Mouse (Mus musculus) c-Kit-positive CD71-positive TER-119-negative erythroid progenitor cells, embryonic 14.5 days (primary cell): ENCODE measurements around the gene Rmnd1.
"Not testable (repeated sequence)": the region's sequence is repeated elsewhere in the genome, so short reads cannot be mapped to it uniquely, and the experiment has no call there.

Source experiments
- DNase-seq: peaks from one replicate; pipeline ENCODE4 v3.0.0-alpha.2; 2013; ENCODE audit warnings: low read depth

Gene Rmnd1

GRCm38 (mm10) chr10:4432123-4432931, at the start of gene Rmnd1, which contains the start of gene Armt1:
TSS of gene Rmnd1 (minus strand) at chr10:4432388.
TSS of gene Armt1 (plus strand) at chr10:4432467.
- DNase-seq = peak; percentile 83

GRCm38 (mm10) chr10:4481695-4482094, 49.5 kb upstream of the Rmnd1 start:
- DNase-seq = no peak

GRCm38 (mm10) chr10:4480929-4481328, 48.7 kb upstream of the Rmnd1 start:
- no peak for DNase-seq

GRCm38 (mm10) chr10:4476604-4477003, 44.4 kb upstream of the Rmnd1 start:
- DNase-seq = no peak

DNA sequence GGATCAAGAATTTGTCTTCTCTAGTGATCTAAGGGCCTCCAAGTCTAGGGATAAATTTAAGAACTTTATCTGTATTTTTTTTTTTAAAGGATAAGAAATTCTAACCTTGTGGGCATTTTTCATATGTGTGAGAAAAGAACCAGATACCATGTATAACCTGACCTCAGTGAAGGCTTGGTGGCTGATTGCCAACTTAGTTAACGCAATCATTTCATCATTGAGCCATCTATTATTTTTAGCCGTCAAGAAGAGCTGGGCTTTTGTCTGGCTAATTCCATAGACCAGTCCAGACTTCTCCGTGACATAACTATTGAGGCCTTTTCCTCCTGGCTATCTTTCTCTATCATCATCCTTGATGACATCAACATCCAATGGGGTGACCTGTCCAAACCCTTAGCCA, 43.2 kb upstream of the Rmnd1 start:
- no peak for DNase-seq

- no peak for DNase-seq
Measured at GRCm38 (mm10) chr10:4473591-4473993, 41.4 kb upstream of the Rmnd1 start.

DNA sequence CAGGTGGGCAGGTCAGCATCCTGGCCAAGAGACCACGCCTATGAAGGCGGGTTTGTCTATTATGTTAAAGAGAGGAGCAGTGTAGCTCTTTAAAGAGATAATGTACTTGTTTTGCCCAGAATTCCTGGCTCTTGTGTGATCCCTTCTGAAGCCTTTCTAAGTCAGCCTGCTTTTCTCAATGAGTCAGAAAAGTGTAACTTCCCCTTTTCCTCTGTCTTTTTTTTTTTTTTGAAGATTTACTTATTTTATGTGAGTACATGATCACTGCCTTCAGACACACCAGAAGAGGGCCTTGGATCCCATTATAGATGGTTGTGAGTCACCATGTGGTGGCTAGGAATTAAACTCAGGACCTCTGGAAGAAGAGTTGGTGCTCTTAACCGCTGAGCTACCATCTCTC, 37.2 kb upstream of the Rmnd1 start:
- DNase-seq = no peak

- DNase-seq = no peak
Measured at GRCm38 (mm10) chr10:4465799-4466198, 33.6 kb upstream of the Rmnd1 start.

DNA sequence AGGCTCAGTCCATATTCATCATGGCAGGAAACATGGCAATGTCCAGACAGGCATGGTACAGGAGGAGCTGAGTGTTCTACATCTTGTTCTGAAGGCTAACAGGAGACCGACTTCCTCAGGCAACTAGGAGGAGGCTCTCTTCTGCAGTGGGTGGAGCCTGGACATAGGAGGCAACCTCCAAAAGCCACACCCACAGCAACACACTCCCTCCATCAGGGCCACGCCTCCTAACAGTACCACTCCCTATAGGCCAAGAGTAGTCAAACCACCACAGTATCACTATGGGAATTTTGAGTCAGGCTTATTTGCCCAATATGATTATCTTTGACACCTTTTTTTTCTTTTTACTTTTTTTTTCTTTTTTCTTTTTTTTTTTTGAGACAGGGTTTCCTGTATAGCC, 28.0 kb upstream of the Rmnd1 start:
- peak; percentile 30 for DNase-seq

DNA sequence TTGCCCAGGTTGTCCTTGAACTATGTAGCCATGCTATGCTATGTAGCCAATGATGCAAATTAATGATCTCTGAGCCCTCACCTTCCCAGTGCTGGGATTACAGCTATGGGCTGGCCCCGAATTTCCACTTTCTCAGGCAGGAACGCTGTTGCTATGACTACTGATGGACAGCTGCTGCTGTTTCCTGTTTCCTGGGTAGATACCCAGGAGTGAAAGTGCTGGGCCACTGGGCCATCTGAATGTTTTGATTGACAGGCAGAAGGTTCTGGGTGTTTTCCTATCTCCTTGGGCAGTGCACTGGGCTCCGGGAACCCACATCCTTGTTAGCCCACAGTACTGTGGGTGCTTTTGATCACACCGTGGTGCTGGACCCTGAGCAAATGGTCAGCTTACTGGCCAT, 24.2 kb upstream of the Rmnd1 start:
- DNase-seq = no peak

DNA sequence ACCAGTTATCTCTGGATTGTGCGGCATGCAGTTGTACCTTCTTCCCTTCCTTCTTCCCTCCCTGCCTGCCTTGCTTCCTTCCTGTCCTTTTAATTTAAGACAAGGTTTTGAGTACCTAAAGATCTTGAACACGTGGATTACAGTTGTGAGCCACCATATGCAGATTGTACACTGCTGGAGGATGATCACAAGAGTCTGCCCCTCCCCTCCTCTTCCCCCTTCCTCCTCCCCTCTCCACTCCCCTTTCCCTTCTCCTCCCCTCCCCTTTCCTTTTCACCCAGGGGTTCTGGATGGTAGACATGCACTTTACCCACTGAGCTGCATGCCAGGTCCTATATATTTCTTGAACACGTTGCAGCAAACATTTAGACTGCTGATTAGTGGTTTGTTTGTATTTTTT, 3.2 kb upstream of the Rmnd1 start:
- no peak for DNase-seq

DNA sequence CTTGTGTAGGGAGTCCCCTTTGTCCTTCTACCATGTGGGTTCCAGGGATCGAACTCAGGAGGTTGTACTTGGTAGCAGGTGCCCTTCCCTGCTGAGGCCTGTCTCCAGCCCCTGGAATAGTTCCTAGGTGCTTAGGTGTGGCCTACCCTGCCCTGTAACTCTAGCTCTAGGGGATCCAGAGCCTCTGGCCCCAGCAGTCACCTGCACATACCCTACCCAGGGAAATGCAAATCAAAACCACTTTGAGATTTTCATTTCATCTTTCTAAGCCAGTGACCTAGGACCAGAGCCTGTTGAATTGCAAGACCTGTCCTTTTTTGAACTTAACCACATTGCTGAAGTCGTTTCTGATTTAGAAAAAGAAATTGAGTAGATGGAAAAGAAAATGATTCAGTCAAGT, 1.7 kb upstream of the Rmnd1 start:
- not testable (repeated sequence) for DNase-seq

- DNase-seq = peak; percentile 34
Measured at GRCm38 (mm10) chr10:4432996-4433755, 988 bp upstream of the Rmnd1 start.

GRCm38 (mm10) chr10:4431746-4432122, 454 bp downstream of the Rmnd1 start:
- DNase-seq = no peak

DNA sequence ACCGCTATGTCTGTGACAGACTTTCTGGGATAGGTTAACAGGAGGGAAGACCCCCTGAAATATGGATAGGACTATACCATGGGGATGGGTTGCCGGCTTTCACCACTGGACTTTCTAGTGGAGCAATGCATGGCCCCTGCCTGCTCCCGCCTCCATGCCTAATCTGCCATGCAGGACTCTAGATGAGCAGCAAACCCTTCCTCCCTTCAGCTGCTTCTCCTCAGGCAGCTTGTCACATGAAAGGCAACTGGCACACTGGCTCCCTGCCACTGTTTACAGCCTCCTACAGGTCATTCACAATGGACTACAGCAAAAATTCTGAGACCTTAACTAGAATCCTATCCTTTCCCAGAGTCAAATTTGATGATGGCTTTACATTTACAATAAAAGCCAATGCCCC, 1.4 kb downstream of the Rmnd1 start:
- no peak for DNase-seq

DNA sequence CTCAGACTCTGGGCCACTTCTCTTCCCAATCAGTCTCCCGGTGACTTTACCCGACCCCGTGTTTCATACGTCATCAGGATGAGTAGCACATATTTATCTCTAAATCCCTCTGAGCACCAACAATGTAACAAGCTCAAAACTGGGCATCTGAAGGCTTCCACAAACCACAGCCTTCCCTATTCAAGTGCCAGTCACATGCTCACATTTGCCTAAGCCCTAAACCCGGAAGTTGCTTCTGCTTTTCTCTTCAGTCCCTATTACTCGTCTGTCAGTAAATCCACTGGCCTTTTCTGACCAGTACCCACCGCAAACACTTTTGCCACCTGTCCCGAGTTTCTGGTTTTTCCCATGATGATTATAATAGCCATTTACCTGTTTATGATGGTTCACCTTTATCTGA, 1.8 kb downstream of the Rmnd1 start:
- DNase-seq = no peak

DNA sequence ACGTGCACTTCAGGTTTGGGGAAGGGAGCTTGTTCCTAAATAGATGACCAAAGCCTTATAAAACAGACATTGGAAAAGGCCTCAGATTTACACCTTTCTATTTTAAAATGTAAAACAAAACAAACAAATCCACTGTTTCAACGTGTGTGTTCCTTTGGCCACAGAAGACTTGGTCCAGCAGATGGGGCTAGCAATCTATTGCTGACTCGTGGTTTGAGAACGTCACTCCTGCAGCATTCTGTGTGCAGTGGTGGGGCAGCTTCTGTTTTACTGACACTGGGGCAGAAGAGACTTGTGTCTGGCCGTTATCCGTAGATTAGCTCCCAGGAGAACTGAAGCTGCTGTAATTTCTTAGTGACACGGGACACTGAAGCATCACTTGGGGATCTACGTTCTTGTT, 6.9 kb downstream of the Rmnd1 start:
- no peak for DNase-seq

DNA sequence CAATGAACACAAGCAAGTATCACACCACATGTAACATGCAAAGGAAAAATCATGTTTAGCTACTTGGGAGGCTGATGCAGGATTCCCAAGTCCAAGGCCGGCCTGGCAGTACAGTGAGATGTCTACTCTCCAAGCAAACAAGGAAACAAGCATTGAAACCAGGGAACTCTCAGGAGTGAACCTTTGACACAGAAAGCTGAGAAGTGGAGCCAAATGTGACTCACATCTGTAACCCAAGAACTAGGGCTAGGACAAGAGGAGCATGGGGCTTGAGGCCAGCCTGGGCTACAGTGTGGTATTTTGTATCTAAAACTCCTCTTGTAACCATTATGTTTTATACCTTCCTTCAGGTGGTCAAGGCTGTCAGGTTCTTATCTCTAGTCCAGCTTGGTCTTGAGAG, 25.0 kb downstream of the Rmnd1 start:
- no peak for DNase-seq

DNA sequence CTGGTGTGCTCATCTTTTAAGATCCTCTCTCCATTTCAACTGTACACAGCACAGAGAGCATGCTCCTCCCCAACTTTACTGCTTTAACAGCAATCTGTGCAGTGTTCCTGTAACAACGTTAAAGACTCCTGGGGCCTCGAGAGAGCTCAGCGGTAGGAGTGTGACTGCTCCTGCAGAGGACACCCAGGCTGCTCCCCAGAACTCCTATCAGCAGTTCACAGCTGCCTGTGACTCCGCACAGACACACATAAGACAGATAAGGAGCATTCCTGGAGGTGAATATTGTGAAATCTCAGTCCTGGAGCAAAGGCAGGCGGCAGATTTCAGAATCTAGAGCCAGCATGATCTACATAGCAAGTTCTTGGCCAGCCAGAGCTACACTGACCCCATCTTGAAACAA, 26.7 kb downstream of the Rmnd1 start:
- DNase-seq = peak; percentile 70

- no peak for DNase-seq
Measured at GRCm38 (mm10) chr10:4404895-4405491, 27.2 kb downstream of the Rmnd1 start.

DNA sequence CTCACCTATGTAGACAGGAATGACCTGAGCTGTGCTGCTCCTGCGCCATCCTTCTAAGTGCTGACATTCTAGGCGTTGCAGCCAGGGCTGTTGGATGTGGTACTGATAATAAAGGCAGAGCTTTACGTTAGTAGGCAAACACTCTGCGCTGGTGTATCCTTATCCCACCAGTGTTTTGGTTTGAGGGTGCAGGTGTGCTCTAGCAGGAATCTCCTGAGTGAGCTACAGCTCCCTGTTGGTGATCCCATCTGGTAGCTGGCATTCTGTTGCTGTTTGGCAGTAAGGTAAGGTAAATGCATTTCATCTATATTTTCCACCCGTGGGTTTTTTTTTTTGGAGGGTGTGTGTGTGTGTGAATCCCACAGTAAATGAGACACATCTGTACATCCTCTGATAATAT, 34.1 kb downstream of the Rmnd1 start:
- no peak for DNase-seq

DNA sequence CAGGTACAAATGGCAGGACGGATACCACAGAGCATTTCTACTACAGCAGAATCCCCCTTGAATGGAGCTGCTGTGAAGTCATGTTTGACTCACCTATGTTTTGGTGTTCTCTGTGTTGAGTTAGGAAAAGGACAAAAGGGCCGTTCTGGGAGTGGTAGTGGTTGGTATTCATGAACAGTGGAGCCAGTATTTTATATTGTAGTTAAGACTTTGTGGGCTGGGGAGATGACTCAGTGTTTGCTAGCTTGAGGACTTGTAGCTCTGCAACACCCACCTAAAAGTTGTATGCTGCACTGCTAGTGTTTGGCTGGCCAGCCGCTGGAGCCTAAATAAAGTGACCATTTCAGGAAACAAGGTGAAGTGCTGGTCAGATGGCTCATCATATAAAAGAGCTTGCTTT, 36.9 kb downstream of the Rmnd1 start:
- no peak for DNase-seq

- no peak for DNase-seq
Measured at GRCm38 (mm10) chr10:4391851-4392250, 40.3 kb downstream of the Rmnd1 start.
